Mouse (Mus musculus) CH12.LX (cell line): Measurements from ENCODE around the gene 9930021J03Rik. TPM values are rescaled to one million over a fixed set of nuclear protein-coding genes. Genes with fewer than 3 reads are reported as not detected.
A peak's percentile ranks its signal among the peaks of the same experiment; 100 is the strongest.

Experiments
- DNase-seq: peaks from one replicate; pipeline ENCODE4 v3.0.0-alpha.2; 2013; ENCODE audit errors: extremely low read depth
- H3K27ac ChIP-seq: 2 replicates; pipeline ENCODE4 v1.5.1; 2012; ENCODE audit warnings: low read depth, mild to moderate bottlenecking, control low read depth, moderate library complexity; ENCODE audit not compliant: insufficient read depth
- H3K27me3 ChIP-seq: replicated peaks from 2 replicates; pipeline ENCODE3; 2012; ENCODE audit warnings: inconsistent platforms
- H3K36me3 ChIP-seq, 2 experiments: replicated peaks in 1 of 2; 2 replicates each; pipeline versions ENCODE3 to v1.6.1; 2012; ENCODE audit warnings: inconsistent platforms in 1 of 2, low read length in 1 of 2, mild to moderate bottlenecking in 1 of 2, mixed read lengths in 1 of 2, moderate library complexity in 1 of 2; ENCODE audit not compliant: control insufficient read depth in 1 of 2, insufficient read depth in 1 of 2
- H3K4me1 ChIP-seq, 2 experiments: 2 replicates each; pipeline ENCODE4 v1.6.1; 2012; ENCODE audit warnings: inconsistent platforms in 1 of 2, moderate library complexity in 1 of 2; ENCODE audit not compliant: insufficient read depth in 2 of 2, control insufficient read depth in 1 of 2
- H3K4me2 ChIP-seq: 2 replicates; pipeline ENCODE4 v1.6.1; 2012; ENCODE audit warnings: low read depth, mild to moderate bottlenecking, control low read depth; ENCODE audit not compliant: poor library complexity, insufficient read depth, severe bottlenecking
- H3K4me3 ChIP-seq, 3 experiments: fragments of 150-350 bp in 1 of 3; sonication (generic) in 1 of 3; replicated peaks in 1 of 3; 2 replicates each; pipeline versions ENCODE3 to v1.5.1; 2011 to 2012; ENCODE audit warnings: low read depth in 2 of 3, low read length in 2 of 3, mild to moderate bottlenecking in 2 of 3, moderate library complexity in 2 of 3, control low read depth in 1 of 3, improper control_type of control experiment in 1 of 3, inconsistent platforms in 1 of 3, mixed read lengths in 1 of 3; ENCODE audit not compliant: poor library complexity in 1 of 3
- H3K79me2 ChIP-seq: replicated peaks from 2 replicates; pipeline ENCODE4 v1.6.1; 2012; ENCODE audit warnings: mild to moderate bottlenecking, moderate library complexity; ENCODE audit not compliant: control insufficient read depth, poor library complexity, insufficient read depth, severe bottlenecking; ENCODE audit errors: extremely low read depth
- H3K9ac ChIP-seq: 2 replicates; pipeline ENCODE4 v1.6.1; 2012; ENCODE audit warnings: low read depth, mild to moderate bottlenecking, control low read depth, moderate library complexity; ENCODE audit not compliant: insufficient read depth
- H3K9me3 ChIP-seq: replicated peaks from 2 replicates; pipeline ENCODE3; 2012; ENCODE audit warnings: low read length, inconsistent platforms, mixed read lengths
- BHLHE40 ChIP-seq: IDR thresholded peaks from 2 replicates; pipeline ENCODE4 v1.6.1; 2011; ENCODE audit warnings: mild to moderate bottlenecking, low read depth, low read length, improper control_type of control experiment
- CHD1 ChIP-seq: IDR thresholded peaks from 2 replicates; pipeline ENCODE4 v1.6.1; 2012; ENCODE audit warnings: low read depth, low read length, improper control_type of control experiment, inconsistent platforms
- CHD2 ChIP-seq: IDR thresholded peaks from 2 replicates; pipeline ENCODE4 v1.6.1; 2011; ENCODE audit warnings: low read length, improper control_type of control experiment
- CTCF ChIP-seq, 2 experiments: IDR thresholded peaks in 1 of 2; conservative IDR thresholded peaks in 1 of 2; 2 replicates each; pipeline ENCODE4 v1.5.1; 2011 to 2012; ENCODE audit warnings: low read depth in 2 of 2, low read length in 2 of 2, improper control_type of control experiment in 1 of 2, inconsistent platforms in 1 of 2, mild to moderate bottlenecking in 1 of 2, moderate library complexity in 1 of 2
- E2F4 ChIP-seq: IDR thresholded peaks from 2 replicates; pipeline ENCODE4 v1.6.1; 2011; ENCODE audit warnings: low read depth, low read length, improper control_type of control experiment; ENCODE audit not compliant: insufficient replicate concordance
- ELF1 ChIP-seq: IDR thresholded peaks from 2 replicates; pipeline ENCODE4 v1.6.1; 2014; ENCODE audit warnings: low read depth, mild to moderate bottlenecking, inconsistent platforms, low read length, improper control_type of control experiment
- EP300 ChIP-seq: IDR thresholded peaks from 2 replicates; pipeline ENCODE4 v1.6.1; 2011; ENCODE audit warnings: low read length, improper control_type of control experiment
- ETS1 ChIP-seq: conservative IDR thresholded peaks from 2 replicates; pipeline ENCODE4 v1.6.1; 2012; ENCODE audit warnings: low read depth, mild to moderate bottlenecking, inconsistent platforms, low read length, improper control_type of control experiment, moderate library complexity
- GABPA ChIP-seq: IDR thresholded peaks from 2 replicates; pipeline ENCODE4 v1.6.1; 2012; ENCODE audit warnings: low read depth, low read length, improper control_type of control experiment, inconsistent platforms; ENCODE audit not compliant: insufficient replicate concordance
- HCFC1 ChIP-seq: IDR thresholded peaks from 2 replicates; pipeline ENCODE4 v1.6.1; 2012; ENCODE audit warnings: low read depth, mild to moderate bottlenecking, inconsistent platforms, low read length, improper control_type of control experiment
- IRF4 ChIP-seq: IDR thresholded peaks from 2 replicates; pipeline ENCODE4 v1.6.1; 2014; ENCODE audit warnings: low read depth, mild to moderate bottlenecking, inconsistent platforms, low read length, improper control_type of control experiment
- JUN ChIP-seq: IDR thresholded peaks from 2 replicates; pipeline ENCODE4 v1.6.1; 2011; ENCODE audit warnings: low read depth, mild to moderate bottlenecking, low read length, improper control_type of control experiment, moderate library complexity; ENCODE audit not compliant: insufficient read depth
- JUND ChIP-seq: conservative IDR thresholded peaks from 2 replicates; pipeline ENCODE4 v1.6.1; 2011; ENCODE audit warnings: low read depth, low read length, improper control_type of control experiment
- KAT2A ChIP-seq: IDR thresholded peaks from 2 replicates; pipeline ENCODE4 v1.6.1; 2012; ENCODE audit warnings: low read length, improper control_type of control experiment, inconsistent platforms; ENCODE audit not compliant: insufficient replicate concordance
- MAFK ChIP-seq: IDR thresholded peaks from 2 replicates; pipeline ENCODE4 v1.6.1; 2011; ENCODE audit warnings: low read length, improper control_type of control experiment; ENCODE audit not compliant: insufficient replicate concordance
- MAX ChIP-seq: IDR thresholded peaks from 2 replicates; pipeline ENCODE4 v1.6.1; 2011; ENCODE audit warnings: low read length, improper control_type of control experiment
- MAZ ChIP-seq: IDR thresholded peaks from 2 replicates; pipeline ENCODE4 v1.6.1; 2012; ENCODE audit warnings: low read depth, mild to moderate bottlenecking, inconsistent platforms, low read length, improper control_type of control experiment, moderate library complexity
- MEF2A ChIP-seq: IDR thresholded peaks from 2 replicates; pipeline ENCODE4 v1.6.1; 2014; ENCODE audit warnings: low read depth, mild to moderate bottlenecking, inconsistent platforms, low read length, improper control_type of control experiment, borderline replicate concordance
- MXI1 ChIP-seq: IDR thresholded peaks from 2 replicates; pipeline ENCODE4 v1.6.1; 2011; ENCODE audit warnings: mild to moderate bottlenecking, low read depth, low read length, improper control_type of control experiment
- MYC ChIP-seq: IDR thresholded peaks from 2 replicates; pipeline ENCODE4 v1.6.1; 2011; ENCODE audit warnings: low read depth, mild to moderate bottlenecking, improper control_type of control experiment, low read length
- NELFE ChIP-seq: IDR thresholded peaks from 2 replicates; pipeline ENCODE4 v1.6.1; 2011; ENCODE audit warnings: low read depth, low read length, improper control_type of control experiment
- NRF1 ChIP-seq: IDR thresholded peaks from 2 replicates; pipeline ENCODE4 v1.6.1; 2014; ENCODE audit warnings: low read depth, mild to moderate bottlenecking, inconsistent platforms, low read length, improper control_type of control experiment, moderate library complexity
- PAX5 ChIP-seq: IDR thresholded peaks from 2 replicates; pipeline ENCODE4 v1.6.1; 2012; ENCODE audit warnings: low read length, inconsistent platforms, mixed read lengths
- POLR2A ChIP-seq: IDR thresholded peaks from 2 replicates; pipeline ENCODE4 v1.6.1; 2011; ENCODE audit warnings: low read depth, mild to moderate bottlenecking, improper control_type of control experiment, low read length
- POLR2AphosphoS2 ChIP-seq: IDR thresholded peaks from 2 replicates; pipeline ENCODE4 v1.6.1; 2011; ENCODE audit warnings: low read depth, low read length, improper control_type of control experiment
- RAD21 ChIP-seq: IDR thresholded peaks from 2 replicates; pipeline ENCODE4 v1.6.1; 2011; ENCODE audit warnings: low read depth, mild to moderate bottlenecking, low read length, improper control_type of control experiment, moderate library complexity
- RCOR1 ChIP-seq: conservative IDR thresholded peaks from 2 replicates; pipeline ENCODE4 v1.6.1; 2012; ENCODE audit warnings: low read depth, mild to moderate bottlenecking, inconsistent platforms, low read length, improper control_type of control experiment
- SIN3A ChIP-seq: IDR thresholded peaks from 2 replicates; pipeline ENCODE4 v1.6.1; 2012; ENCODE audit warnings: low read length, improper control_type of control experiment, inconsistent platforms
- SMC3 ChIP-seq: IDR thresholded peaks from 2 replicates; pipeline ENCODE4 v1.6.1; 2011; ENCODE audit warnings: low read depth, low read length, improper control_type of control experiment
- TBP ChIP-seq: conservative IDR thresholded peaks from 2 replicates; pipeline ENCODE4 v1.6.1; 2011; ENCODE audit warnings: low read depth, low read length, improper control_type of control experiment
- TCF12 ChIP-seq: IDR thresholded peaks from 2 replicates; pipeline ENCODE4 v1.6.1; 2014; ENCODE audit warnings: low read depth, mild to moderate bottlenecking, inconsistent platforms, low read length, improper control_type of control experiment
- UBTF ChIP-seq: IDR thresholded peaks from 2 replicates; pipeline ENCODE4 v1.6.1; 2012; ENCODE audit warnings: low read depth, mild to moderate bottlenecking, inconsistent platforms, low read length, improper control_type of control experiment, moderate library complexity
- USF1 ChIP-seq: IDR thresholded peaks from 2 replicates; pipeline ENCODE4 v1.6.1; 2014; ENCODE audit warnings: low read depth, mild to moderate bottlenecking, inconsistent platforms, low read length, improper control_type of control experiment
- USF2 ChIP-seq: conservative IDR thresholded peaks from 2 replicates; pipeline ENCODE4 v1.6.1; 2011; ENCODE audit warnings: low read depth, low read length, improper control_type of control experiment
- ZC3H11A ChIP-seq: IDR thresholded peaks from 2 replicates; pipeline ENCODE4 v1.6.1; 2012; ENCODE audit warnings: low read depth, mild to moderate bottlenecking, inconsistent platforms, low read length, improper control_type of control experiment
- ZKSCAN1 ChIP-seq: IDR thresholded peaks from 2 replicates; pipeline ENCODE4 v1.6.1; 2012; ENCODE audit warnings: low read depth, inconsistent platforms, low read length, improper control_type of control experiment, borderline replicate concordance
- ZMIZ1 ChIP-seq: IDR thresholded peaks from 2 replicates; pipeline ENCODE4 v1.6.1; 2012; ENCODE audit warnings: low read depth, mild to moderate bottlenecking, inconsistent platforms, low read length, improper control_type of control experiment
- ZNF384 ChIP-seq: IDR thresholded peaks from 2 replicates; pipeline ENCODE4 v1.6.1; 2012; ENCODE audit warnings: low read depth, low read length, improper control_type of control experiment, inconsistent platforms
- dilution Hi-C: fragments of 300-500 bp; cut with MboI; formaldehyde crosslinking; loops from 2 replicates; pipeline ENCODE4 v1.14.3; 2020; ENCODE audit warnings: low sequenced_read_pairs; ENCODE audit not compliant: extremely low pct_unique_long_range_greater_than_20kb, extremely low pct_ligation_motif_present
- in situ Hi-C: fragments of 300-500 bp; cut with MboI; formaldehyde crosslinking; loops from 3 replicates; pipeline ENCODE4 v1.14.3; 2019; ENCODE audit warnings: low sequenced_read_pairs, low pct_ligation_motif_present, low pct_unique_long_range_greater_than_20kb, mixed read lengths
- polyA plus RNA-seq: library from polyadenylated mRNA; unstranded; fragments of >175 nt; gene quantifications from 2 replicates; pipeline ENCODE4 v1.2.1, GENCODE M21; 2012; ENCODE audit warnings: low read depth; ENCODE audit not compliant: insufficient read length
- total RNA-seq, 2 experiments: library from RNA; depleted of rRNA; stranded (reverse); fragments of 300-350 nt in 1 of 2; fragments of >200 nt in 1 of 2; gene quantifications; 2 replicates each; pipeline ENCODE4 v1.2.3; 2012 to 2014

The 9930021J03Rik gene
- total and polyA plus RNA-seq, 3 experiments: 4.2 to 8.7 (median 7.8) TPM

- Histone ChIP-seq H3K4me1 (peaks cover 3 to 10% of the 10 kb centered on the region in 2 experiments), H3K9me3 (peaks cover 2% of the 10 kb centered on the region), H3K27ac (no peak overlapping the region; the same call in 1 of the 2 replicates), H3K9ac (peak overlapping the region; percentile 55), H3K79me2 (no peaks in the 10 kb centered on the region), H3K4me3 (peak overlapping the region; percentile 61 to 85 (median 80)), H3K27me3 (no peaks in the 10 kb centered on the region)
- in situ Hi-C loops: no loop called here
- peak; percentile 94 for DNase-seq
- no peak for TF ChIP-seq CHD1
- TF ChIP-seq POLR2A: peak; percentile 69
- peak; percentile 97 for TF ChIP-seq SMC3
- no peak for TF ChIP-seq MXI1
- no peak for TF ChIP-seq GABPA
- no peak for TF ChIP-seq PAX5
- no peak for TF ChIP-seq USF2
- TF ChIP-seq JUND: no peak
- TF ChIP-seq MAFK: no peak
- TF ChIP-seq ZNF384: no peak
- no peak for TF ChIP-seq USF1
- peak; percentile 30; the same call in 1 of the 2 replicates for TF ChIP-seq EP300
- 0 out of 2 replicates have a peak, but pooled peaks have one; percentile 48 for TF ChIP-seq MAZ
- TF ChIP-seq RAD21: peak; percentile 98
- TF ChIP-seq NRF1: 0 out of 2 replicates have a peak, but pooled peaks have one; percentile 22
- no peak for TF ChIP-seq ZMIZ1
- no peak for TF ChIP-seq E2F4
- peak; percentile 84 to 97 for TF ChIP-seq CTCF (conservative IDR thresholded peaks at IDR 0.05 in 1 of 2, IDR thresholded peaks at IDR 0.05 in 1 of 2; ENCODE audit: low read depth in 2 of 2, low read length in 2 of 2)
- TF ChIP-seq SIN3A: peak; percentile 70
- peak; percentile 81 for TF ChIP-seq ZC3H11A
- no peak for TF ChIP-seq POLR2AphosphoS2
- TF ChIP-seq RCOR1: no peak
- TF ChIP-seq NELFE: peak; percentile 56; the same call in 1 of the 2 replicates
- TF ChIP-seq BHLHE40: no peak
- no peak for TF ChIP-seq ZKSCAN1
- TF ChIP-seq KAT2A: peak; percentile 57; the same call in 1 of the 2 replicates
- TF ChIP-seq UBTF: no peak
- no peak for TF ChIP-seq ETS1
- peak; percentile 51; the same call in 1 of the 2 replicates for TF ChIP-seq MEF2A
- TF ChIP-seq HCFC1: peak; percentile 76
- no peak for TF ChIP-seq MAX
- TF ChIP-seq MYC: 0 out of 2 replicates have a peak, but pooled peaks have one; percentile 8
- TF ChIP-seq TCF12: 0 out of 2 replicates have a peak, but pooled peaks have one; percentile 36
- no peak for TF ChIP-seq JUN
- TF ChIP-seq TBP: peak; percentile 73; the same call in 1 of the 2 replicates
- TF ChIP-seq IRF4: peak; percentile 50; the same call in 1 of the 2 replicates
- no peak for TF ChIP-seq CHD2
- peak; percentile 86 for TF ChIP-seq ELF1
- TF ChIP-seq, all 38 proteins: peak for 18
- peak overlapping the region; percentile 81 for H3K4me2 ChIP-seq
- dilution Hi-C loops: no loop called here
- peaks cover 0 to 1% of the 10 kb centered on the region in 2 experiments for H3K36me3 ChIP-seq
Observed at GRCm38 (mm10) chr19:29683844-29684540, 121.8 kb downstream of the 9930021J03Rik start.
